Mouse (Mus musculus): Measurements from ENCODE around the gene Atpaf1. TPM values are rescaled to one million over a fixed set of nuclear protein-coding genes. Genes with fewer than 3 reads are reported as not detected.

Gene Atpaf1
- polyA plus RNA-seq, 1 experiment from 2014 or later = 68.7 TPM

DNA sequence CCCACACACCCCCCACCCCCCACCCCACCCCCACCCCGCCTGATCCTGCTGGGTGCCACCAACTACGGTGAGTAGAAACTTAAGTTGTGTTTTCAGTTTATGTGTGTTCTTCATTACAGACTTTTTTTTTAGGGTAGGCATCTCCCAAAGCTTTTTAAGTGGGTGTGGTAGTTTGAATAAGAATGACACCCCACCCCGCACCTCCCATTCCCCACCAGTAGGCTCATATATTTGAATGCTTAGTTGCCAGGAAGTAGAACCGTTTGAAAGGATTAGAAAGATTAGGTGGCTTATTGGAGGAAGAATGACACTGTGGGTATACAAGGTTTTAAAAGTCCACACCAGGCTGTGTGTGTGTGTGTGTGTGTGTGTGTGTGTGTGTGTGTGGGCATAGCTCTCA is 27.7 kb downstream of the Atpaf1 start:
- Histone ChIP-seq H3K36me3 (peaks cover 51% of the 10 kb centered on the region), H3K9ac (replicated peaks) (no peak overlapping the region), H3K4me2 (no peak overlapping the region), H3K4me3 (replicated peaks) (no peak overlapping the region), H3K4me1 (replicated peaks) (no peaks in the 10 kb centered on the region), H3K9me3 (no peaks in the 10 kb centered on the region), H3K27ac (no peak overlapping the region), H3K27me3 (no peaks in the 10 kb centered on the region)
- 89% methylated on average over 4 of the region's 4 CpGs for WGBS
- ATAC-seq (ENCODE audit: insufficient number of reproducible peaks, insufficient read depth, low FRiP score, low TSS enrichment, low read depth) = no peak

DNA sequence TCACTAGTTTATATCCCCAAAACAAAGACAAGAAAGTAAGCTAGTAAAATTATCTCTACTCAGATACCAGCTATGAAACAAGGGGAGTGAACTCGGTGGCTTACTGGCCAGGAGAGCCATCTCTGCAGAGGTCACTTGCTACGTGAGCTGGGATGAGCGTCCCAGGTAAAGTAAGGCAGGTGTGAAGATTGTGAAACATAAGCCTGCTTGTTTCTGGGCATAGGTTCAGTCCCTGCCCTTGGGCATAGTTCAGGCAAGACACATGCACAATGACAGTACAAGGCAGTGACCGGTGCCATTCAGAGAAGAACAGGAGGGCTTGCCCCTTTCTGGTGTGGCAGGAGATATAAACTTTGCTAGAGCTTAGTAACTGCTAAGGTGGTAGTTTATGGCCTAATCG is 31.0 kb downstream of the Atpaf1 start:
- H3K9me3 ChIP-seq = no peaks in the 10 kb centered on the region
- no peaks in the 10 kb centered on the region for H3K4me1 ChIP-seq (replicated peaks)
- H3K27ac ChIP-seq = no peak overlapping the region
- peaks cover 47% of the 10 kb centered on the region for H3K36me3 ChIP-seq
- no peak overlapping the region for H3K9ac ChIP-seq (replicated peaks)
- no peak overlapping the region for H3K4me3 ChIP-seq (replicated peaks)
- ATAC-seq (ENCODE audit: insufficient number of reproducible peaks, insufficient read depth, low FRiP score, low TSS enrichment, low read depth) = no peak
- H3K27me3 ChIP-seq = no peaks in the 10 kb centered on the region
- WGBS = 90% methylated on average over 5 of the region's 5 CpGs
- H3K4me2 ChIP-seq = no peak overlapping the region

DNA sequence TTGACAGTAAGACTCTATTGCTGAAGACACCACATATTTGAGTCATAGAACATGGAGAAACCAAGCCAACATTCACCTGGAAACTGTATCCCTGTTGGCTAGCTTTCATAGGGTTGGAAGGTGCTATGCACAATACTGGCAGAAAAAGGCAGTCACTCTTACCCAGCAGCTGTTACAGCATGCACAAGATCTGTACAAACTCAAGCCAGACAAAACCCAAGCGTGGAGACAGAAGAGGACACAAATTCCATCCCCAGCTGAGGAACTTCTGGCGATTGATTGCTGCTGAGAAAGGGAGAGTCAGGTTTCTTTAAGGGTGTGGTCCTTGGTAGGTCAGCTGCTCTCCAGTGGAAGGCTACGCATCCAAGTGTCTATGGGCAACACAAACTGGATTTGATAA is 35.6 kb downstream of the Atpaf1 start:
- no peaks in the 10 kb centered on the region for H3K9me3 ChIP-seq
- H3K27me3 ChIP-seq = no peaks in the 10 kb centered on the region
- H3K4me1 ChIP-seq (replicated peaks) = no peaks in the 10 kb centered on the region
- H3K4me2 ChIP-seq = no peak overlapping the region
- H3K9ac ChIP-seq (replicated peaks) = no peak overlapping the region
- WGBS = 71% methylated on average over 3 of the region's 3 CpGs
- H3K4me3 ChIP-seq (replicated peaks) = no peak overlapping the region
- ATAC-seq (ENCODE audit: insufficient number of reproducible peaks, insufficient read depth, low FRiP score, low TSS enrichment, low read depth) = no peak
- peaks cover 15% of the 10 kb centered on the region; the same call in 1 of the 2 replicates for H3K36me3 ChIP-seq
- no peak overlapping the region for H3K27ac ChIP-seq

DNA sequence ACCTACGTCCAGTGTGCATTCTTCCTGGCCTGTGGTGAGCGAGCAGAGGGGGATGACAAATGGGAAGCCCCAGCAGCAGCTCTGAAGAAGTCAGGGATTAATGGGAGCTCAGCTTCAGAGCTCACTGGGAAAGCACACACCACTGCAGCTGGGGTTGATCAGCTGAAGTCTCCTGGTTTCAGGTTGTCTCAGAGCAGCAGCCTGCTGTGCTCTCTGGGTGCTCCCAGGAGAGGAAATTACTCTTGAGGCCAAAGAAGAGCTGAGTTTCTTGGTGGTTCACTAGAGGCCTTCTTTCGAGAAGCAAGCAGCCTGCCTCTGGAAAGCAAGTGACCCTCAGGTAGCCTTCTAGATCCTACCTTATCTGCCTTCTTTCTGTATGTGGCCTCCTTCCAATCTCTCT is 36.3 kb downstream of the Atpaf1 start:
- no peak for ATAC-seq (ENCODE audit: insufficient number of reproducible peaks, insufficient read depth, low FRiP score, low TSS enrichment, low read depth)
- Histone ChIP-seq H3K4me2 (no peak overlapping the region), H3K9ac (replicated peaks) (no peak overlapping the region), H3K9me3 (no peaks in the 10 kb centered on the region), H3K27ac (no peak overlapping the region), H3K27me3 (no peaks in the 10 kb centered on the region), H3K4me3 (replicated peaks) (no peak overlapping the region), H3K4me1 (replicated peaks) (no peaks in the 10 kb centered on the region), H3K36me3 (peaks cover 9% of the 10 kb centered on the region; the same call in 1 of the 2 replicates)
- 68% methylated on average over 3 of the region's 3 CpGs for WGBS

DNA sequence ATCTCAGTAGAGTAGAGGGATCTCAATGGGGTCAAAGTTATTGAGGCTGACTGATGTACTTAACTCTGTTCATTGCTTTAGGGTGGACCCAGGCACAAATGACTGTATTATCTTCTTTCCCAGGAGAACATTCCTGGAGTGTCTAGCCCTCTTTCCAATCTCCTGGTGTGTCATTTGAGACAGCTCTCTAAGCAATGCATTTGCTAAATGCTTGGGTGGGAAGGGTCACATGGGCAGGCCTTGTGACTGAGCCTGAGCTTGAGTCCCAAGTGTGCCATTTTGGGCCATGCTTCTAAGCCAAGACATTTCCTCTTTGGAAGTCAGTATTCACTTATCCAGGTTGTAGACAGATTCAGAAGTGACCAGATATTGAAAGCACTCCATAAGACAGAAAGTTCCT is 36.8 kb downstream of the Atpaf1 start:
- Histone ChIP-seq H3K4me3 (replicated peaks) (no peak overlapping the region), H3K9ac (replicated peaks) (no peak overlapping the region), H3K27me3 (no peaks in the 10 kb centered on the region), H3K4me2 (no peak overlapping the region), H3K27ac (no peak overlapping the region), H3K4me1 (replicated peaks) (no peaks in the 10 kb centered on the region), H3K9me3 (no peaks in the 10 kb centered on the region), H3K36me3 (0 out of 2 replicates have a peak, but pooled peaks cover 4% of the 10 kb centered on the region)
- no peak for ATAC-seq (ENCODE audit: insufficient number of reproducible peaks, insufficient read depth, low FRiP score, low TSS enrichment, low read depth)

DNA sequence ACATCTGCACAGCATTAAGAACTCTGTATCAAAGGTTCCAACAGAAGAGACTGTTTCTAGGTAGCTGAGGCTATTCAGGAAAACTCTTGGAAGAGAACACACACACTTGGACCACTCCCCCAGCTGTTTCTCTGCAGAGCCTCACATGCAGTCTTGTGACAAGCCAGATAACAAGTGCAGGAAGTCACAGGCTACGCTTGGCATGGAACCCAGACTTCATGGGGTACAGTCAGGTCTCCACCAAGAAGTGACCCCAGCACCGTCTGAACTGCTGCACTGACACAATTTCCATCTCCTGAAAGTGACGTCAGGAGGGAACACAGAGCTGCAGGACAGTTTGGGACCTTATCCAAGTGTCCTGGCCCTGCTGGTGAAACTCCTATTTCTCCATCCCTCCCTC is 37.3 kb downstream of the Atpaf1 start:
- H3K4me2 ChIP-seq = no peak overlapping the region
- H3K4me1 ChIP-seq (replicated peaks) = no peaks in the 10 kb centered on the region
- no peak overlapping the region for H3K9ac ChIP-seq (replicated peaks)
- H3K27ac ChIP-seq = no peak overlapping the region
- ATAC-seq (ENCODE audit: insufficient number of reproducible peaks, insufficient read depth, low FRiP score, low TSS enrichment, low read depth) = no peak
- 0 out of 2 replicates have a peak, but pooled peaks cover 2% of the 10 kb centered on the region for H3K36me3 ChIP-seq
- H3K27me3 ChIP-seq = no peaks in the 10 kb centered on the region
- H3K9me3 ChIP-seq = no peaks in the 10 kb centered on the region
- H3K4me3 ChIP-seq (replicated peaks) = no peak overlapping the region
- WGBS = 82% methylated on average over 3 of the region's 3 CpGs

DNA sequence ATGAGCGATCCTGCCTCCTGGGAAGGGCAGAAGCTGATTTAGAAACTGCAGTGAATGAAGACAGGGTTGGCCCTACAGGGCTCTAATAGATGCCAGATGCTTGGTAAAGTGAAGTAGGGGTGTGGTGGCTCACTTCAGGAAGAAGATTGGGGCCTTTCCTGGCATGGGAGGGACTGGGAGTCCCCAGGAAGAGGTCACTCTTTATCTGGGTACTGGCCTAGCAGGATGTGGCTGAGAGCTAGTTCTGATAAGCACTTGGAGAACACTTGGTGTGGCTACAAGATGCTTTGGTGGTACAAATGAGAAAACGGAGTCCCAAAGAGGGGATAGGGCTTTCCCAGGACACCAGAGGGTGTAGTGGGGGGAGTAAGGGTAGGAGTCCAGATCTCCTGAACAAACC is 39.6 kb downstream of the Atpaf1 start:
- 0 out of 2 replicates have a peak, but pooled peaks cover 2% of the 10 kb centered on the region for H3K36me3 ChIP-seq
- H3K4me3 ChIP-seq (replicated peaks) = no peak overlapping the region
- H3K4me1 ChIP-seq (replicated peaks) = peaks cover 8% of the 10 kb centered on the region
- H3K27ac ChIP-seq = no peak overlapping the region
- H3K9me3 ChIP-seq = no peaks in the 10 kb centered on the region
- no peak overlapping the region for H3K9ac ChIP-seq (replicated peaks)
- no peaks in the 10 kb centered on the region for H3K27me3 ChIP-seq
- ATAC-seq (ENCODE audit: insufficient number of reproducible peaks, insufficient read depth, low FRiP score, low TSS enrichment, low read depth) = no peak
- no peak overlapping the region for H3K4me2 ChIP-seq
- 65% methylated on average over 2 of the region's 2 CpGs for WGBS

DNA sequence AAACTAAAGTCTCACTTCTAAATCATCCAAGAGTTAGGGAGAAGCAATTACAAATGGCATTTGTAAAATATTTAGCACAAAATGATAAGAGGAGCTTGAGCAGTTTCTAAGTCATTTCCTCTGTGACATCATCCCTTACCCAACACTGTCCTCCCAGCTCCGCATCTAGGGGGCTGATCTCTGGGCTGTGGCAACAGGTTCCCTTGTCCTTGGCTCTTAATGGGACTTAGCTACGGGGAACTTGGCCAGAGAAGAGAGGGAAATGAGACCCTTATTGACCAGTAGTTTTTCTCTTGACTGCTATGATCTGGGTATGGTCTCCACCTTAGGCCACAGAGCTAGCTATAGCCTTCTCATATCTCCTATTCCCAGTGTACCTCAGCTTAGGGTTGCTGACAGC is 40.7 kb downstream of the Atpaf1 start:
- Histone ChIP-seq H3K27ac (no peak overlapping the region), H3K36me3 (no peaks in the 10 kb centered on the region), H3K4me3 (replicated peaks) (no peak overlapping the region), H3K9ac (replicated peaks) (no peak overlapping the region), H3K9me3 (no peaks in the 10 kb centered on the region), H3K4me1 (replicated peaks) (peaks cover 8% of the 10 kb centered on the region), H3K27me3 (peaks cover 2% of the 10 kb centered on the region; the same call in 1 of the 2 replicates), H3K4me2 (no peak overlapping the region)
- 75% methylated on average over 2 of the region's 2 CpGs for WGBS
- no peak for ATAC-seq (ENCODE audit: insufficient number of reproducible peaks, insufficient read depth, low FRiP score, low TSS enrichment, low read depth)

DNA sequence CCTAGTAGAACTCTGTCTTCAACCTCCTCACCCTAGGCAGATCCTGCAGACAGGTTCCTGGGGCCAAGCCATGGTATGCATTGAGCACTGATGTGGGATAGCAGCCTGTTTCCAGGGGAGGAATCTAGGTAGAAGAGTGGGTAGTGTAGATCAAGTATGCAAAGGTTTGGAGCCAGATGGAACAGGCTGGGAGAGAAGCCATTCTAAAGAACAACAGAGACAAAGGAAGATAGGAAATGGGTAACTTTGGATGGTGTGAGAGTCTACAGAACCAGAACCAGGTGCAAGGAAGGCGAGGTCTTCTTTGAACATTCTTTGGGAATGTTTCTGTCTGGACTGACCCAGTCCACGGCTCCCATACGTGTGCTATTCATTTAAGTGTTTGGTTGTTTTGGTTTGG is 42.5 kb downstream of the Atpaf1 start:
- WGBS = 69% methylated on average over 3 of the region's 3 CpGs

DNA sequence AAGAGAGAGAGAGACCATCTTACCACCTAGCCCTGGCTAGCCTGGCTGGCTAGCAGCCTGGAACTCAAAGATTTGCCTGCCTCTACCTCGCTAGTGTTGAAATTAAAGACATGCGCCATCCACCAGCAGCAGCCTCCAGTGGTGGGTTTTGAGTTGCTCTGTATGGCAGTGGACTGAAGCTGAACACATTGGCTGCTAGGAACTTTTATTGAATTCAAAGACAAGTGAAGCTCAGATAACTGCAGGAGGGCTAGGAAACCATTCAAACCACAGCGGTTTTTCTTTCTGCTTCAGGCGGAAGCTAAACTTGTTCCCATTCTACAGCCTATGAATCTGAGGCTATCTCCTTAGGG is 42.9 kb downstream of the Atpaf1 start:
- Histone ChIP-seq H3K4me2 (peak overlapping the region; percentile 74), H3K4me1 (replicated peaks) (peaks cover 8% of the 10 kb centered on the region), H3K9ac (replicated peaks) (peak overlapping the region; percentile 74), H3K27me3 (peaks cover 8% of the 10 kb centered on the region; the same call in 1 of the 2 replicates), H3K4me3 (replicated peaks) (peak overlapping the region; percentile 83), H3K36me3 (peaks cover 15% of the 10 kb centered on the region; the same call in 1 of the 2 replicates), H3K27ac (peak overlapping the region; percentile 70), H3K9me3 (no peaks in the 10 kb centered on the region)
- no peak for ATAC-seq (ENCODE audit: insufficient number of reproducible peaks, insufficient read depth, low FRiP score, low TSS enrichment, low read depth)
- 7% methylated on average over 4 of the region's 4 CpGs for WGBS

More for the DNA sequence above, 42.5 kb downstream of the Atpaf1 start:
- H3K4me2 ChIP-seq = peak overlapping the region; percentile 74; the same call in 1 of the 2 replicates
- peaks cover 8% of the 10 kb centered on the region; the same call in 1 of the 2 replicates for H3K27me3 ChIP-seq
- no peak overlapping the region for H3K9ac ChIP-seq (replicated peaks)
- H3K4me3 ChIP-seq (replicated peaks) = peak overlapping the region; percentile 83; the same call in 1 of the 2 replicates
- H3K36me3 ChIP-seq = peaks cover 10% of the 10 kb centered on the region; the same call in 1 of the 2 replicates
- no peak overlapping the region for H3K27ac ChIP-seq
- ATAC-seq (ENCODE audit: insufficient number of reproducible peaks, insufficient read depth, low FRiP score, low TSS enrichment, low read depth) = no peak
- H3K4me1 ChIP-seq (replicated peaks) = peaks cover 8% of the 10 kb centered on the region
- H3K9me3 ChIP-seq = no peaks in the 10 kb centered on the region

DNA sequence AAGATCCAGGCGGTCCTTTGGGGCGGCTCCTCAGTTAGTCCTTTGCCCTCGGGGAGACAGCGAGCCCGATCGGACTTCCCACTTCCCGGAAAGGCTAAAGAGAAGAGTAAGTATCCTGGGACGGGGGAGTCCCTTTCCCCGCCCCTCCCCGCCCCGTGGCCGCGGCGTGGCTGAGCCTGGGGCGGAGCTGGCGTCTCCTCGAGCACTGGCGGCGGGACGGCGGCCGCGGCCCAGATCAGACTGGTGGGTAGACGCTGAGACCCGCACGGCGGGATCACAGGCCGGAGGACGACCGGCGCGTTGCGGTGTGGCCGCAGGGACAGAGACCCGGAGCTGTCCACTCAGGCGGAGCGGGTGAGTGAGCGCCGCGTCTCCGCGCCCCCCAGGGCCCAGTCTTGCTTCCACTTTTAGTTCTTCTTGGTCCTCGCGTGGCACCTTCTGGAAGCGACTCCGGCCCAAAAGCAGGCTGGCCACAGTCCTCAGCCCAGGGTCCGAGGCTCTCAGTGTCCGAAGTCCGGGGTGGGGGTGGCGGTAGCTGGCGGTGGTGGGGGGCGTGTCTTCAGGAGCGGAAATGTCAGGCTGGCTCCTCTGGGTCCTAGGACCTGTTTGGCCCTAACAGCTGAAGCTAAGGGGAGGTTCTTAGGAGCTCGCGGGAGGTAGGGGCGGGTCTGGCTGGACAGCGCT is 43.4 kb downstream of the Atpaf1 start, which contains the start of gene Mob3c:
Gene Mob3c (plus strand): TSS at position 205 of the 684 bp plus-strand sequence.
- peak within 1 kb of the TSS; percentile 83 for H3K4me3 ChIP-seq (replicated peaks)
- peaks cover 8% of the 10 kb centered on the region; the same call in 1 of the 2 replicates for H3K27me3 ChIP-seq
- H3K4me1 ChIP-seq (replicated peaks) = peaks cover 8% of the 10 kb centered on the region
- peak within 1 kb of the TSS; percentile 70 for H3K27ac ChIP-seq
- H3K36me3 ChIP-seq = peaks cover 17% of the 10 kb centered on the region; the same call in 1 of the 2 replicates
- H3K9me3 ChIP-seq = no peaks in the 10 kb centered on the region
- H3K4me2 ChIP-seq = peak within 1 kb of the TSS; percentile 74
- WGBS = under 1% methylated on average over 48 of the region's 57 CpGs
- peak; percentile 79 for ATAC-seq (ENCODE audit: insufficient number of reproducible peaks, insufficient read depth, low FRiP score, low TSS enrichment, low read depth)
- H3K9ac ChIP-seq (replicated peaks) = peak within 1 kb of the TSS; percentile 74

DNA sequence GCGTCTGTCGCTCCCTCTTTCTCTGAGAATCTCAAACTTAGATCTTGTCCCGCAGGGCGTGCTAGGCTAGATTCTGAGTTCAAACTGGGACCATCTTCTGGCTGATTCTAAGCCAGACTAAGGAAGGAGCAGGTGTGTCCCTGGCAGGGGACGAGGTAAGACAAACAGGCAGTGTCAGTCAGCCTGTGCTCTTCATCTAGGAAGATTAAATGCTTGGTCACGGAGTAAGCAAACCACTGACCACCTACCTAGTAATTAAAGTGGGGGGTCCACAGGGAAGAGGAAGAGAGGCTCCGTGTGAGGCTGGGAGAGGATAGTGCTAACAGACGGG is 43.9 kb downstream of the Atpaf1 start:
- Histone ChIP-seq H3K4me1 (replicated peaks) (peaks cover 8% of the 10 kb centered on the region), H3K36me3 (peaks cover 19% of the 10 kb centered on the region; the same call in 1 of the 2 replicates), H3K4me3 (replicated peaks) (peak overlapping the region; percentile 83), H3K9me3 (no peaks in the 10 kb centered on the region), H3K9ac (replicated peaks) (peak overlapping the region; percentile 74), H3K27me3 (peaks cover 8% of the 10 kb centered on the region; the same call in 1 of the 2 replicates), H3K4me2 (peak overlapping the region; percentile 74), H3K27ac (no peak overlapping the region)
- WGBS = 6% methylated on average over 8 of the region's 8 CpGs
- ATAC-seq (ENCODE audit: insufficient number of reproducible peaks, insufficient read depth, low FRiP score, low TSS enrichment, low read depth) = no peak; the same call in none of the 2 replicates

Measured in limb, embryonic 12.5 days (tissue).